25 mouse cellular contexts compared by ENCODE assay signal in the genomic region with DNA sequence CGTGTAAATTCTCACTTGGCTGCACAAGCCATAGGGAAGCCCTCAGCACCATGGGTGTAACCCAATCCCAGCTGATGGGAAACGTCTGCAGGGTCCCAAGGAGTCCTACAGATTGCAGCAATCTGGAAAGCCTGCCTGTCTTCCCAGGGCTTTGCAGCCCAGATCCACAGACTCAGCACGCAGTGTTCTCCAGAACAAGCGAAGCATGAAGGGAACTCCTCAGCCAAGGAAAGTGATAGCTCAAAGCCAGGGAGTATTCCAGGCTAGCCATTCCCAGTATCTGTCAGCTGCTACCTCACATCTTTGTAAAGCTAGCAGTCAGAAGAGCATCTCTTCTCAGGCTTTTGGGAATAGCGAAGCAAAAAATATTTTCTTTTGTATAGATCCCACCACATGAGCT.
A peak's percentile ranks its signal among the peaks of the same experiment; 100 is the strongest.
DNase-seq lines count a peak whose midpoint lies in the region; ATAC-seq and TF ChIP-seq lines count a peak whose summit lies in the region.
"Had no signal": no experiment of that assay in that cellular context is flagged by ENCODE, and none has a peak within 500 bp of the region (broad histone marks: within the 10 kb centered on the region; RNA-seq: fewer than 3 reads in every experiment).

No protein-coding gene starts in this region.

- H3K4me1 ChIP-seq in forebrain, embryonic 10.5 days, result peaks cover 34% of the 10 kb centered on the region
- H3K4me1 ChIP-seq in forebrain, postnatal 0 days (ENCODE audit: insufficient read depth), result no peaks in the 10 kb centered on the region
- no peaks in the 10 kb centered on the region for H3K4me1 ChIP-seq in kidney, adult 2 months (ENCODE audit: control insufficient read depth, insufficient read depth, low read length)
- peaks cover 27% of the 10 kb centered on the region for H3K4me1 ChIP-seq in midbrain, embryonic 10.5 days
- peaks cover 14% of the 10 kb centered on the region for H3K4me1 ChIP-seq in midbrain, embryonic 11.5 days (ENCODE audit: control insufficient read depth, insufficient read depth, low read length)
- H3K4me1 ChIP-seq: heart, embryonic 15.5 days; lung, embryonic 15.5 days had no signal

- no peak for TF ChIP-seq CTCF in forebrain, postnatal 0 days (IDR thresholded peaks at IDR 0.05; ENCODE audit: low read depth)
- no peak for TF ChIP-seq CTCF in kidney, adult 2 months (conservative IDR thresholded peaks at IDR 0.05; ENCODE audit: insufficient read depth, insufficient read length, low read depth, low read length)

- no peak overlapping the region for H3K4me2 ChIP-seq in forebrain, postnatal 0 days (ENCODE audit: low read depth)
- H3K4me2 ChIP-seq in midbrain, embryonic 11.5 days, result no peak overlapping the region
- H3K4me2 ChIP-seq: embryonic facial prominence, embryonic 13.5 days; forebrain, embryonic 12.5 days; heart, embryonic 15.5 days; hindbrain, embryonic 13.5 days; liver, embryonic 11.5 days; lung, embryonic 15.5 days; midbrain, embryonic 13.5 days; neural tube, embryonic 13.5 days had no signal

- no peak overlapping the region for H3K9ac ChIP-seq in forebrain, postnatal 0 days
- H3K9ac ChIP-seq in midbrain, embryonic 11.5 days (ENCODE audit: low read length), result no peak overlapping the region
- H3K9ac ChIP-seq: embryonic facial prominence, embryonic 13.5 days; forebrain, embryonic 12.5 days; heart, embryonic 15.5 days; hindbrain, embryonic 13.5 days; lung, embryonic 15.5 days; midbrain, embryonic 13.5 days; neural tube, embryonic 13.5 days had no signal

- H3K27me3 ChIP-seq in forebrain, embryonic 10.5 days (ENCODE audit: poor library complexity, severe bottlenecking), result no peaks in the 10 kb centered on the region
- H3K27me3 ChIP-seq in forebrain, postnatal 0 days (ENCODE audit: insufficient read depth, low read length), result no peaks in the 10 kb centered on the region
- H3K27me3 ChIP-seq in kidney, adult 2 months (replicated peaks; ENCODE audit: control insufficient read depth, insufficient read depth, low read length), result no peaks in the 10 kb centered on the region
- H3K27me3 ChIP-seq in midbrain, embryonic 10.5 days (ENCODE audit: low read depth, poor library complexity, severe bottlenecking), result no peaks in the 10 kb centered on the region
- H3K27me3 ChIP-seq in midbrain, embryonic 11.5 days (ENCODE audit: control insufficient read depth, insufficient read depth, low read length), result no peaks in the 10 kb centered on the region
- H3K27me3 ChIP-seq: embryonic facial prominence, embryonic 13.5 days; forebrain, embryonic 12.5 days; heart, embryonic 15.5 days; hindbrain, embryonic 13.5 days; lung, embryonic 15.5 days; midbrain, embryonic 13.5 days; neural tube, embryonic 13.5 days had no signal

- TF ChIP-seq POLR2A in kidney, adult 2 months (IDR thresholded peaks at IDR 0.05; ENCODE audit: low read depth, low read length), result no peak

- no peaks in the 10 kb centered on the region for H3K36me3 ChIP-seq in forebrain, embryonic 10.5 days (replicated peaks)
- H3K36me3 ChIP-seq in forebrain, postnatal 0 days (ENCODE audit: insufficient read depth), result no peaks in the 10 kb centered on the region
- H3K36me3 ChIP-seq in kidney, adult 2 months (ENCODE audit: control insufficient read depth, insufficient read depth, low read length), result no peaks in the 10 kb centered on the region
- no peaks in the 10 kb centered on the region for H3K36me3 ChIP-seq in midbrain, embryonic 10.5 days
- H3K36me3 ChIP-seq in midbrain, embryonic 11.5 days (ENCODE audit: control insufficient read depth, insufficient read depth, low read length), result no peaks in the 10 kb centered on the region
- H3K36me3 ChIP-seq: embryonic facial prominence, embryonic 13.5 days; forebrain, embryonic 12.5 days; heart, embryonic 15.5 days; hindbrain, embryonic 13.5 days; lung, embryonic 15.5 days; midbrain, embryonic 13.5 days; neural tube, embryonic 13.5 days had no signal

- H3K27ac ChIP-seq in forebrain, embryonic 10.5 days, result peak overlapping the region; percentile 40; the same call in 1 of the 2 replicates
- H3K27ac ChIP-seq in forebrain, postnatal 0 days (ENCODE audit: low read depth, low read length), result no peak overlapping the region
- no peak overlapping the region for H3K27ac ChIP-seq in kidney, adult 2 months (ENCODE audit: insufficient read depth, low read depth, low read length)
- peak overlapping the region; percentile 47; the same call in 1 of the 2 replicates for H3K27ac ChIP-seq in midbrain, embryonic 10.5 days (replicated peaks)
- H3K27ac ChIP-seq in midbrain, embryonic 11.5 days (ENCODE audit: low read depth, low read length), result no peak overlapping the region
- H3K27ac ChIP-seq: embryonic facial prominence, embryonic 13.5 days; forebrain, embryonic 12.5 days; heart, embryonic 15.5 days; hindbrain, embryonic 13.5 days; lung, embryonic 15.5 days; midbrain, embryonic 13.5 days had no signal

- no peak for ATAC-seq in forebrain, postnatal 0 days
- no peak for ATAC-seq in midbrain, embryonic 11.5 days (ENCODE audit: low FRiP score)
- ATAC-seq: intestine, postnatal 0 days; Patski had no signal

- 67% methylated on average over 5 of the region's 5 CpGs for WGBS in forebrain, embryonic 10.5 days
- WGBS in forebrain, postnatal 0 days, result 62% methylated on average over 5 of the region's 5 CpGs
- 39% methylated on average over 5 of the region's 5 CpGs for WGBS in kidney, adult 2 months
- WGBS in midbrain, embryonic 10.5 days, result 51% methylated on average over 5 of the region's 5 CpGs
- 51% methylated on average over 5 of the region's 5 CpGs for WGBS in midbrain, embryonic 11.5 days

- no peak for DNase-seq in forebrain, embryonic 10.5 days (ENCODE audit: extremely low spot score, low spot score)
- no peak for DNase-seq in forebrain, postnatal 0 days
- DNase-seq in kidney, adult 2 months, result peak; percentile 7
- DNase-seq in kidney, adult 18-20 months, result no peak
- no peak for DNase-seq in midbrain, embryonic 10.5 days (ENCODE audit: low spot score)
- no peak for DNase-seq in midbrain, embryonic 11.5 days (ENCODE audit: low spot score, missing footprints)
- DNase-seq in skeletal muscle tissue, adult 2 months (ENCODE audit: low read depth, low spot score), result peak; percentile 34
- DNase-seq in gastrocnemius, postnatal 4 days (ENCODE audit: low spot score in 2 of 2), result no peak
- DNase-seq: adrenal gland, postnatal 10 days; cerebellum, adult 8-10 months; embryo, embryonic 11 days; gastrocnemius, postnatal 36 days; heart, postnatal 36 days; thymus, postnatal 14 days had no signal

- no peaks in the 10 kb centered on the region for H3K9me3 ChIP-seq in forebrain, embryonic 10.5 days
- H3K9me3 ChIP-seq in forebrain, postnatal 0 days (ENCODE audit: low read length), result no peaks in the 10 kb centered on the region
- no peaks in the 10 kb centered on the region for H3K9me3 ChIP-seq in midbrain, embryonic 10.5 days (replicated peaks)
- no peaks in the 10 kb centered on the region for H3K9me3 ChIP-seq in midbrain, embryonic 11.5 days (ENCODE audit: control insufficient read depth, low read length)
- H3K9me3 ChIP-seq: embryonic facial prominence, embryonic 13.5 days; forebrain, embryonic 12.5 days; heart, embryonic 15.5 days; hindbrain, embryonic 13.5 days; lung, embryonic 15.5 days; midbrain, embryonic 13.5 days; neural tube, embryonic 13.5 days had no signal

- no peak overlapping the region for H3K4me3 ChIP-seq in forebrain, embryonic 10.5 days
- H3K4me3 ChIP-seq in forebrain, postnatal 0 days (ENCODE audit: low read depth, low read length), result no peak overlapping the region
- H3K4me3 ChIP-seq in kidney, adult 2 months (ENCODE audit: insufficient read depth, low read depth, low read length), result no peak overlapping the region
- H3K4me3 ChIP-seq in midbrain, embryonic 10.5 days, result no peak overlapping the region
- H3K4me3 ChIP-seq in midbrain, embryonic 11.5 days (ENCODE audit: low read depth, low read length), result no peak overlapping the region
- H3K4me3 ChIP-seq: embryonic facial prominence, embryonic 13.5 days; erythroblast, embryonic 14.5 days; forebrain, embryonic 12.5 days; heart, embryonic 15.5 days; hindbrain, embryonic 13.5 days; lung, embryonic 15.5 days; midbrain, embryonic 13.5 days; neural tube, embryonic 13.5 days had no signal

Comparison
In these comparisons a context has a peak if more than half of its experiments do, and no peak if none do; other contexts are left out.
1. DNase-seq: peak in kidney, adult 2 months (single experiment) and skeletal muscle tissue, adult 2 months (single experiment); none in forebrain, embryonic 10.5 days (single experiment), forebrain, postnatal 0 days (single experiment), kidney, adult 18-20 months (single experiment), midbrain, embryonic 10.5 days (single experiment), midbrain, embryonic 11.5 days (single experiment) and gastrocnemius, postnatal 4 days (0 of 2).
2. H3K27ac ChIP-seq: peak in forebrain, embryonic 10.5 days (single experiment) and midbrain, embryonic 10.5 days (single experiment); none in forebrain, postnatal 0 days (single experiment), kidney, adult 2 months (single experiment) and midbrain, embryonic 11.5 days (single experiment).